Mouse (Mus musculus): ENCODE data around the gene Col17a1. TPM values are rescaled to one million over a fixed set of nuclear protein-coding genes. Genes with fewer than 3 reads are reported as not detected.

Col17a1 gene
- total and polyA plus RNA-seq, 2 experiments, result 0.09 to 0.12 TPM

GRCm38 (mm10) chr19:47635380-47635779, 56.5 kb downstream of the Col17a1 start:
- no peak for DNase-seq (ENCODE audit: extremely low read depth, low read depth, low spot score)
- Histone ChIP-seq H3K4me3 (ENCODE audit: insufficient read depth, low read depth, low read length) (no peak overlapping the region), H3K9ac (ENCODE audit: low read depth, low read length) (no peak overlapping the region), H3K36me3 (ENCODE audit: control insufficient read depth, insufficient read depth, low read length) (peaks cover 39% of the 10 kb centered on the region), H3K79me2 (ENCODE audit: control insufficient read depth, insufficient read depth, low read length) (no peaks in the 10 kb centered on the region), H3K27ac (replicated peaks; ENCODE audit: insufficient read depth, low read depth, low read length) (no peak overlapping the region), H3K27me3 (ENCODE audit: control insufficient read depth, insufficient read depth, low read length) (no peaks in the 10 kb centered on the region), H3K4me1 (ENCODE audit: control insufficient read depth, insufficient read depth, low read length) (no peaks in the 10 kb centered on the region; the same call in 1 of the 2 replicates)
- TF ChIP-seq POLR2A (IDR thresholded peaks at IDR 0.05; ENCODE audit: extremely low read depth, insufficient read depth, low read length) (no peak), CTCF (IDR thresholded peaks at IDR 0.05; ENCODE audit: low read depth, low read length) (no peak)
- 96% methylated on average over 4 of the region's 4 CpGs for WGBS

DNA sequence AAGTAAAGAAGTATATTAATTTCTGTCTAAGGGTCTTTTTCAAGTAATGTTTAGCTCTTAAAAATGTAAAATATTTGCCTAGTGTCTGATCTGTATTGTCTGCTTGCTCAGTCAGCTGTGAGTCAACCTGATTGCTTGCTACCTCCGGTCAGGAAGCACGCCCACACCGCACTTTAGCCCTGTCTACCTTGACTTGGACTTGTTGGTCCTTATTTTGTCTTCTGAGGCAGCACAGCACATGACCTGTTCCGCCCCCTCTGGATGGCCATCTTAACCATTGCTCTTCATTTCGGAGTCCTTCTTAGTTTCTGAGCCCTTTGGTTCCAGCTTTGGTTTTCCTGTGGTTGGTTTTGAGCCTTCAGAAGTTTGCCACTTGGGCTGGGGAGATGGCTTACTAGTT, 60.1 kb downstream of the Col17a1 start:
- no peaks in the 10 kb centered on the region; the same call in 1 of the 2 replicates for H3K79me2 ChIP-seq (ENCODE audit: control insufficient read depth, insufficient read depth, low read length)
- TF ChIP-seq POLR2A (IDR thresholded peaks at IDR 0.05; ENCODE audit: extremely low read depth, insufficient read depth, low read length) (no peak), CTCF (IDR thresholded peaks at IDR 0.05; ENCODE audit: low read depth, low read length) (no peak)
- no peak overlapping the region for H3K9ac ChIP-seq (ENCODE audit: low read depth, low read length)
- H3K4me3 ChIP-seq (ENCODE audit: insufficient read depth, low read depth, low read length), result no peak overlapping the region
- DNase-seq (ENCODE audit: extremely low read depth, low read depth, low spot score), result no peak
- 81% methylated on average over 5 of the region's 5 CpGs for WGBS
- H3K27me3 ChIP-seq (ENCODE audit: control insufficient read depth, insufficient read depth, low read length), result no peaks in the 10 kb centered on the region
- peaks cover 20% of the 10 kb centered on the region for H3K36me3 ChIP-seq (ENCODE audit: control insufficient read depth, insufficient read depth, low read length)
- no peak overlapping the region for H3K27ac ChIP-seq (replicated peaks; ENCODE audit: insufficient read depth, low read depth, low read length)
- H3K4me1 ChIP-seq (ENCODE audit: control insufficient read depth, insufficient read depth, low read length), result no peaks in the 10 kb centered on the region; the same call in 1 of the 2 replicates

DNA sequence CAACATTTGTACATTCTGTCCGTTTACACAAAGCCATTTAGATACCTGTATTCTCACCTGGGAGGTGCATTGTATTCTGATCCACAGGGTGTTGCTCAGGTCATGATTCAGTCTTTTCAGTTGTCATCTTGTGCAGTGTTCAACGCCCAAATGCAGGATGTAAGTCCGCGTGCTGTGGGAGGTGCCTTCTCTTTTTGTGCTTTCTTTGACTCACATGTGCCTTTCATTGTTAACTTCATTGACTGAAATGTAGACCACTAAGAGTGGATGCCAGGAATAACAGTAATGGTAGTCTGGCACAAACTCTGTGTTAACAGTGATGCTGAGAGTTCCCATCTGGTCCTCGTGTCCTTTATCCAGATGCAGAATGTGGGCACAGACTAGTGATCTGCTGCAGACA, 61.5 kb downstream of the Col17a1 start:
- H3K9ac ChIP-seq (ENCODE audit: low read depth, low read length), result no peak overlapping the region
- H3K27me3 ChIP-seq (ENCODE audit: control insufficient read depth, insufficient read depth, low read length), result no peaks in the 10 kb centered on the region
- peaks cover 20% of the 10 kb centered on the region for H3K36me3 ChIP-seq (ENCODE audit: control insufficient read depth, insufficient read depth, low read length)
- H3K79me2 ChIP-seq (ENCODE audit: control insufficient read depth, insufficient read depth, low read length), result no peaks in the 10 kb centered on the region; the same call in 1 of the 2 replicates
- H3K4me3 ChIP-seq (ENCODE audit: insufficient read depth, low read depth, low read length), result no peak overlapping the region
- 85% methylated on average over 5 of the region's 5 CpGs for WGBS
- H3K4me1 ChIP-seq (ENCODE audit: control insufficient read depth, insufficient read depth, low read length), result no peaks in the 10 kb centered on the region; the same call in 1 of the 2 replicates
- no peak overlapping the region for H3K27ac ChIP-seq (replicated peaks; ENCODE audit: insufficient read depth, low read depth, low read length)
- no peak for DNase-seq (ENCODE audit: extremely low read depth, low read depth, low spot score)
- TF ChIP-seq CTCF (IDR thresholded peaks at IDR 0.05; ENCODE audit: low read depth, low read length) (no peak), POLR2A (IDR thresholded peaks at IDR 0.05; ENCODE audit: extremely low read depth, insufficient read depth, low read length) (no peak)

GRCm38 (mm10) chr19:47629068-47629467, 62.8 kb downstream of the Col17a1 start:
- no peak overlapping the region for H3K27ac ChIP-seq (replicated peaks; ENCODE audit: insufficient read depth, low read depth, low read length)
- H3K36me3 ChIP-seq (ENCODE audit: control insufficient read depth, insufficient read depth, low read length), result peaks cover 24% of the 10 kb centered on the region
- H3K27me3 ChIP-seq (ENCODE audit: control insufficient read depth, insufficient read depth, low read length), result no peaks in the 10 kb centered on the region
- H3K79me2 ChIP-seq (ENCODE audit: control insufficient read depth, insufficient read depth, low read length), result no peaks in the 10 kb centered on the region; the same call in 1 of the 2 replicates
- TF ChIP-seq POLR2A (IDR thresholded peaks at IDR 0.05; ENCODE audit: extremely low read depth, insufficient read depth, low read length) (no peak), CTCF (IDR thresholded peaks at IDR 0.05; ENCODE audit: low read depth, low read length) (no peak)
- no peak overlapping the region for H3K9ac ChIP-seq (ENCODE audit: low read depth, low read length)
- H3K4me3 ChIP-seq (ENCODE audit: insufficient read depth, low read depth, low read length), result no peak overlapping the region
- no peaks in the 10 kb centered on the region; the same call in 1 of the 2 replicates for H3K4me1 ChIP-seq (ENCODE audit: control insufficient read depth, insufficient read depth, low read length)
- DNase-seq (ENCODE audit: extremely low read depth, low read depth, low spot score), result no peak
- WGBS, result 86% methylated on average over 5 of the region's 5 CpGs

- Histone ChIP-seq H3K4me3 (ENCODE audit: insufficient read depth, low read depth, low read length) (no peak overlapping the region), H3K79me2 (ENCODE audit: control insufficient read depth, insufficient read depth, low read length) (no peaks in the 10 kb centered on the region; the same call in 1 of the 2 replicates), H3K36me3 (ENCODE audit: control insufficient read depth, insufficient read depth, low read length) (peaks cover 30% of the 10 kb centered on the region), H3K27ac (replicated peaks; ENCODE audit: insufficient read depth, low read depth, low read length) (no peak overlapping the region), H3K9ac (ENCODE audit: low read depth, low read length) (no peak overlapping the region), H3K27me3 (ENCODE audit: control insufficient read depth, insufficient read depth, low read length) (no peaks in the 10 kb centered on the region), H3K4me1 (ENCODE audit: control insufficient read depth, insufficient read depth, low read length) (no peaks in the 10 kb centered on the region; the same call in 1 of the 2 replicates)
- TF ChIP-seq POLR2A (IDR thresholded peaks at IDR 0.05; ENCODE audit: extremely low read depth, insufficient read depth, low read length) (no peak), CTCF (IDR thresholded peaks at IDR 0.05; ENCODE audit: low read depth, low read length) (no peak)
- no peak for DNase-seq (ENCODE audit: extremely low read depth, low read depth, low spot score)
- 97% methylated on average over 10 of the region's 10 CpGs for WGBS
These were observed 64.4 kb downstream of the Col17a1 start for GRCm38 (mm10) chr19:47627450-47627849.

- TF ChIP-seq POLR2A (IDR thresholded peaks at IDR 0.05; ENCODE audit: extremely low read depth, insufficient read depth, low read length), result no peak
- no peak for TF ChIP-seq CTCF (IDR thresholded peaks at IDR 0.05; ENCODE audit: low read depth, low read length)
- Histone ChIP-seq H3K27ac (replicated peaks; ENCODE audit: insufficient read depth, low read depth, low read length) (no peak overlapping the region), H3K27me3 (ENCODE audit: control insufficient read depth, insufficient read depth, low read length) (no peaks in the 10 kb centered on the region), H3K4me3 (ENCODE audit: insufficient read depth, low read depth, low read length) (no peak overlapping the region), H3K36me3 (ENCODE audit: control insufficient read depth, insufficient read depth, low read length) (peaks cover 29% of the 10 kb centered on the region), H3K9ac (ENCODE audit: low read depth, low read length) (no peak overlapping the region), H3K4me1 (ENCODE audit: control insufficient read depth, insufficient read depth, low read length) (no peaks in the 10 kb centered on the region), H3K79me2 (ENCODE audit: control insufficient read depth, insufficient read depth, low read length) (no peaks in the 10 kb centered on the region; the same call in 1 of the 2 replicates)
- 90% methylated on average over 10 of the region's 10 CpGs for WGBS
- no peak for DNase-seq (ENCODE audit: extremely low read depth, low read depth, low spot score)
These were observed 66.8 kb downstream of the Col17a1 start for GRCm38 (mm10) chr19:47624940-47625711.

Measured in liver, adult 2 months (tissue).